Mouse (Mus musculus): ENCODE measurements around the gene Cmtr2. TPM values are rescaled to one million over a fixed set of nuclear protein-coding genes. Genes with fewer than 3 reads are reported as not detected.

Cmtr2 gene
- total RNA-seq (2023) = 5.0 TPM

GRCm38 (mm10) chr8:110215365-110215764 is at the start of gene Cmtr2:
Cmtr2 (plus strand) TSS chr8:110215665.

GRCm38 (mm10) chr8:110168046-110168445 is 47.4 kb upstream of the Cmtr2 start, which contains the start of gene Calb2:
Calb2 (minus strand) TSS chr8:110168210.

GRCm38 (mm10) chr8:110266741-110267140 is 51.3 kb downstream of the Cmtr2 start, which contains the start of gene Hydin:
Hydin (plus strand) TSS chr8:110266977.

Other genes with a start within 250 kb of the Cmtr2 start
- not detected for gene Tat, start 225.2 kb upstream of the Cmtr2 start, total RNA-seq (2023)
- gene Chst4, start 175.9 kb upstream of the Cmtr2 start, total RNA-seq (2023) = 0.68 TPM
- gene Zfp612, start 135.9 kb upstream of the Cmtr2 start, total RNA-seq (2023) = 3.3 TPM
- not detected for gene Gm21964, start 114.5 kb upstream of the Cmtr2 start, total RNA-seq (2023)
- gene Gm17720, start 112.9 kb upstream of the Cmtr2 start, total RNA-seq (2023) = not detected
- not detected for gene Calb2, start 47.5 kb upstream of the Cmtr2 start, total RNA-seq (2023)
- not detected for gene Hydin, start 51.3 kb downstream of the Cmtr2 start, total RNA-seq (2023)

Measured in CD4-positive naive resting alpha-beta T cell, adult 57 days (primary cell).